Mouse (Mus musculus) forebrain, embryonic 12.5 days (tissue): Measurements from ENCODE around the gene Fermt3. TPM values are rescaled to one million over a fixed set of nuclear protein-coding genes. Genes with fewer than 3 reads are reported as not detected.
"Not testable (repeated sequence)": the region's sequence is repeated elsewhere in the genome, so short reads cannot be mapped to it uniquely, and the experiment has no call there.

Experiments
- ATAC-seq: fragments of 200-750 bp; cut with Nextera tagmentation; 2 replicates; pipeline ENCODE4 v1.8.0; 2017; ENCODE audit warnings: moderate TSS enrichment; ENCODE audit not compliant: low FRiP score
- H3K27ac ChIP-seq: fragments of 300-500 bp; sonication (generic); 2 replicates; pipeline ENCODE4 v1.5.1; 2016; ENCODE audit warnings: mild to moderate bottlenecking
- H3K27me3 ChIP-seq: fragments of 300-500 bp; sonication (generic); 2 replicates; pipeline ENCODE4 v1.6.1; 2016; ENCODE audit warnings: mild to moderate bottlenecking
- H3K36me3 ChIP-seq: fragments of 300-500 bp; sonication (generic); replicated peaks from 2 replicates; pipeline ENCODE4 v1.6.1; 2016; ENCODE audit warnings: mild to moderate bottlenecking
- H3K4me1 ChIP-seq: fragments of 300-500 bp; sonication (generic); 2 replicates; pipeline ENCODE4 v1.6.1; 2016
- H3K4me2 ChIP-seq: fragments of 300-500 bp; sonication (generic); 2 replicates; pipeline ENCODE4 v1.6.1; 2016; ENCODE audit warnings: mild to moderate bottlenecking, moderate library complexity
- H3K4me3 ChIP-seq: fragments of 300-500 bp; sonication (generic); replicated peaks from 2 replicates; pipeline ENCODE4 v1.5.1; 2016; ENCODE audit warnings: mild to moderate bottlenecking
- H3K9ac ChIP-seq: fragments of 300-500 bp; sonication (generic); 2 replicates; pipeline ENCODE4 v1.6.1; 2016; ENCODE audit warnings: mild to moderate bottlenecking
- H3K9me3 ChIP-seq: fragments of 300-500 bp; sonication (generic); 2 replicates; pipeline ENCODE4 v1.6.1; 2016
- whole genome bisulfite sequencing: fragments of 180-500 bp; shearing (Covaris S2); methylation state at CpG from one replicate; pipeline ENCODE4 v1.1.7; 2016; 5-methylcytosine and 5-hydroxymethylcytosine counted together
- polyA plus RNA-seq: library from polyadenylated mRNA; unstranded; fragments of >200 nt; fragmentation: Nextera tagmentation; extraction: Ambion mirVana; gene quantifications from 2 replicates; pipeline ENCODE4 v1.2.1, GENCODE M21; 2016

Gene Fermt3
- polyA plus RNA-seq, 1 experiment from 2014 or later = 5.1 TPM

GRCm38 (mm10) chr19:6995255-6995991 is 23.8 kb downstream of the Fermt3 start:
- Histone ChIP-seq H3K4me3 (peak overlapping the region; percentile 56), H3K9ac (peak overlapping the region; percentile 68), H3K4me2 (peak overlapping the region; percentile 85), H3K4me1 (peaks cover 49% of the 10 kb centered on the region), H3K36me3 (peaks cover 19% of the 10 kb centered on the region), H3K27me3 (no peaks in the 10 kb centered on the region), H3K9me3 (no peaks in the 10 kb centered on the region), H3K27ac (0 out of 2 replicates have a peak overlapping the region, but pooled peaks have one; percentile 47)
- WGBS = 51% methylated on average over 20 of the region's 21 CpGs
- ATAC-seq = no peak

- no peak for ATAC-seq
- 91% methylated on average over 8 of the region's 8 CpGs for WGBS
- no peak overlapping the region for H3K4me2 ChIP-seq
- H3K4me3 ChIP-seq = no peak overlapping the region
- peaks cover 11% of the 10 kb centered on the region for H3K36me3 ChIP-seq
- H3K9me3 ChIP-seq = no peaks in the 10 kb centered on the region
- H3K4me1 ChIP-seq = peaks cover 49% of the 10 kb centered on the region
- H3K27me3 ChIP-seq = no peaks in the 10 kb centered on the region
- H3K27ac ChIP-seq = no peak overlapping the region
- no peak overlapping the region for H3K9ac ChIP-seq
These were observed 24.8 kb downstream of the Fermt3 start for GRCm38 (mm10) chr19:6994489-6994888.

GRCm38 (mm10) chr19:6994002-6994401 is 25.3 kb downstream of the Fermt3 start:
- peaks cover 49% of the 10 kb centered on the region for H3K4me1 ChIP-seq
- H3K9me3 ChIP-seq = no peaks in the 10 kb centered on the region
- WGBS = 88% methylated on average over 8 of the region's 8 CpGs
- no peak overlapping the region for H3K4me3 ChIP-seq
- H3K9ac ChIP-seq = no peak overlapping the region
- H3K27ac ChIP-seq = no peak overlapping the region
- H3K27me3 ChIP-seq = no peaks in the 10 kb centered on the region
- H3K36me3 ChIP-seq = peaks cover 9% of the 10 kb centered on the region
- no peak for ATAC-seq
- H3K4me2 ChIP-seq = no peak overlapping the region

- WGBS = 59% methylated on average over 14 of the region's 14 CpGs
- H3K4me3 ChIP-seq = peak overlapping the region; percentile 56
- no peak for ATAC-seq
- 0 out of 2 replicates have a peak, but pooled peaks cover 4% of the 10 kb centered on the region for H3K36me3 ChIP-seq
- peaks cover 50% of the 10 kb centered on the region for H3K4me1 ChIP-seq
- H3K9ac ChIP-seq = peak overlapping the region; percentile 65
- H3K27me3 ChIP-seq = no peaks in the 10 kb centered on the region
- peak overlapping the region; percentile 95 for H3K4me2 ChIP-seq
- H3K9me3 ChIP-seq = no peaks in the 10 kb centered on the region
- H3K27ac ChIP-seq = peak overlapping the region; percentile 65; the same call in 1 of the 2 replicates
These were observed 26.1 kb downstream of the Fermt3 start for GRCm38 (mm10) chr19:6993011-6993770.

GRCm38 (mm10) chr19:6992011-6992858 is 27.0 kb downstream of the Fermt3 start, which contains the start of gene Dnajc4:
Gene Dnajc4 (minus strand): TSS chr19:6992572.
- H3K4me2 ChIP-seq = peak within 1 kb of the TSS; percentile 95
- no peaks in the 10 kb centered on the region for H3K27me3 ChIP-seq
- H3K27ac ChIP-seq = peak within 1 kb of the TSS; percentile 65; the same call in 1 of the 2 replicates
- H3K4me3 ChIP-seq = peak within 1 kb of the TSS; percentile 56
- 0 out of 2 replicates have a peak, but pooled peaks cover 4% of the 10 kb centered on the region for H3K36me3 ChIP-seq
- no peaks in the 10 kb centered on the region for H3K9me3 ChIP-seq
- peak within 1 kb of the TSS; percentile 77 for H3K9ac ChIP-seq
- 2% methylated on average over 37 of the region's 37 CpGs for whole genome bisulfite sequencing
- ATAC-seq = peak; percentile 94
- peaks cover 54% of the 10 kb centered on the region for H3K4me1 ChIP-seq

- H3K27ac ChIP-seq, H3K4me2 ChIP-seq, H3K4me3 ChIP-seq, ATAC-seq, H3K27me3 ChIP-seq, H3K36me3 ChIP-seq, H3K9me3 ChIP-seq, H3K9ac ChIP-seq: not testable (repeated sequence)
- WGBS = 92% methylated on average over 6 of the region's 6 CpGs
- peaks cover 54% of the 10 kb centered on the region for H3K4me1 ChIP-seq
These were observed 28.1 kb downstream of the Fermt3 start for GRCm38 (mm10) chr19:6991166-6991565.

- no peak overlapping the region for H3K27ac ChIP-seq
- no peak for ATAC-seq
- no peaks in the 10 kb centered on the region for H3K9me3 ChIP-seq
- 91% methylated on average over 6 of the region's 6 CpGs for WGBS
- H3K4me1 ChIP-seq = peaks cover 55% of the 10 kb centered on the region
- H3K4me3 ChIP-seq = no peak overlapping the region
- H3K27me3 ChIP-seq = no peaks in the 10 kb centered on the region
- H3K4me2 ChIP-seq = no peak overlapping the region
- 0 out of 2 replicates have a peak, but pooled peaks cover 4% of the 10 kb centered on the region for H3K36me3 ChIP-seq
- no peak overlapping the region for H3K9ac ChIP-seq
These were observed 28.6 kb downstream of the Fermt3 start for GRCm38 (mm10) chr19:6990712-6991111.

- ATAC-seq = no peak
- Histone ChIP-seq H3K36me3 (peaks cover 15% of the 10 kb centered on the region), H3K27ac (no peak overlapping the region), H3K27me3 (no peaks in the 10 kb centered on the region), H3K4me3 (no peak overlapping the region), H3K9ac (no peak overlapping the region), H3K4me1 (peaks cover 41% of the 10 kb centered on the region), H3K9me3 (no peaks in the 10 kb centered on the region), H3K4me2 (no peak overlapping the region)
- 93% methylated on average over 8 of the region's 8 CpGs for whole genome bisulfite sequencing
These were observed 30.0 kb downstream of the Fermt3 start for GRCm38 (mm10) chr19:6989251-6989650.

GRCm38 (mm10) chr19:6987904-6988285 is 31.4 kb downstream of the Fermt3 start:
- ATAC-seq = no peak

GRCm38 (mm10) chr19:6987061-6987903 is 32.0 kb downstream of the Fermt3 start, which contains the start of gene Vegfb:
Gene Vegfb (minus strand): TSS chr19:6987651.
- Histone ChIP-seq H3K4me2 (peak within 1 kb of the TSS; percentile 96), H3K9ac (peak within 1 kb of the TSS; percentile 96), H3K4me1 (peaks cover 36% of the 10 kb centered on the region), H3K27me3 (no peaks in the 10 kb centered on the region), H3K27ac (peak within 1 kb of the TSS; percentile 85), H3K9me3 (no peaks in the 10 kb centered on the region), H3K4me3 (peak within 1 kb of the TSS; percentile 84), H3K36me3 (peaks cover 22% of the 10 kb centered on the region)
- WGBS = under 1% methylated on average over 62 of the region's 85 CpGs
- peak; percentile 57 for ATAC-seq

More at GRCm38 (mm10) chr19:6987904-6988285, 31.4 kb downstream of the Fermt3 start:
- H3K4me2 ChIP-seq = peak overlapping the region; percentile 96
- 6% methylated on average over 8 of the region's 8 CpGs for WGBS
- H3K9me3 ChIP-seq = no peaks in the 10 kb centered on the region
- peak overlapping the region; percentile 85 for H3K27ac ChIP-seq
- peak overlapping the region; percentile 96 for H3K9ac ChIP-seq
- no peaks in the 10 kb centered on the region for H3K27me3 ChIP-seq
- peak overlapping the region; percentile 84 for H3K4me3 ChIP-seq
- H3K4me1 ChIP-seq = peaks cover 38% of the 10 kb centered on the region
- peaks cover 15% of the 10 kb centered on the region for H3K36me3 ChIP-seq
